ENCODE assay signal across 23 mouse cellular contexts in the genomic region with DNA sequence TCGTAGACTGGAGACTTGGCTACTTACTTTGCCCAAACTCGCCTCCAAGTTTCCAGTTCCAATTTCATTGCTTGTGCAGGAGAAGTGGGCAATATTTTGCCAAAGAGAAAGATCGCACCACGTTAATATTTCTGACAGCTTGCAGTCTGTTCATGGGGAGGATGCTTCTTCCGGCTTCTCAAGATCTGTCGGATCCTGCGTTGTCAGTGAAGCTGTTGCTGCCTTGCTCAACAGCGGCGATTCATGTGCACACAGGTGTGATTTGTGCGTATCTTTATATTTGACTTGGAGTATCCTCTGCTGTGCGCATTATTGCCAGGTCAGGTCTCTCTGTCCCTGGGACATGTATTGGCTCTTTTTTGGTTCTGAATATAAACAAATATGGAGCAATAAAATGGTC.
DNase-seq lines count a peak whose midpoint lies in the region; ATAC-seq and TF ChIP-seq lines count a peak whose summit lies in the region.
"Had no signal": no experiment of that assay in that cellular context is flagged by ENCODE, and none has a peak within 500 bp of the region (broad histone marks: within the 10 kb centered on the region; RNA-seq: fewer than 3 reads in every experiment).

No protein-coding gene starts in this region.

- H3K4me1 ChIP-seq in cerebellum, adult 2 months (ENCODE audit: control insufficient read depth, insufficient read depth, low read length): peaks cover 5% of the 10 kb centered on the region; the same call in 1 of the 2 replicates
- H3K4me1 ChIP-seq in heart, embryonic 11.5 days (ENCODE audit: control insufficient read depth, insufficient read depth, low read length): peaks cover 8% of the 10 kb centered on the region; the same call in 1 of the 2 replicates
- H3K4me1 ChIP-seq in midbrain, embryonic 11.5 days (ENCODE audit: control insufficient read depth, insufficient read depth, low read length): no peaks in the 10 kb centered on the region
- H3K4me1 ChIP-seq in midbrain, postnatal 0 days (ENCODE audit: insufficient read depth, low read length): no peaks in the 10 kb centered on the region

- H3K4me3 ChIP-seq in cerebellum, adult 2 months (replicated peaks; ENCODE audit: insufficient read depth, low read depth, low read length): peak overlapping the region; percentile 39
- H3K4me3 ChIP-seq in heart, embryonic 11.5 days (ENCODE audit: low read depth, low read length): no peak overlapping the region
- H3K4me3 ChIP-seq in midbrain, embryonic 11.5 days (ENCODE audit: low read depth, low read length): no peak overlapping the region
- no peak overlapping the region for H3K4me3 ChIP-seq in midbrain, postnatal 0 days (ENCODE audit: low read depth, low read length)

- H3K4me2 ChIP-seq in heart, embryonic 11.5 days: no peak overlapping the region
- no peak overlapping the region for H3K4me2 ChIP-seq in midbrain, embryonic 11.5 days
- no peak overlapping the region for H3K4me2 ChIP-seq in midbrain, postnatal 0 days (ENCODE audit: low read depth, low read length, poor library complexity, severe bottlenecking)

- no peak overlapping the region for H3K9ac ChIP-seq in heart, embryonic 11.5 days (ENCODE audit: low read depth, low read length)
- H3K9ac ChIP-seq in midbrain, embryonic 11.5 days (ENCODE audit: low read length): no peak overlapping the region
- H3K9ac ChIP-seq in midbrain, postnatal 0 days (replicated peaks; ENCODE audit: low read length, poor library complexity, severe bottlenecking): no peak overlapping the region

- no peaks in the 10 kb centered on the region for H3K36me3 ChIP-seq in heart, embryonic 11.5 days (ENCODE audit: control insufficient read depth, insufficient read depth, low read length)
- H3K36me3 ChIP-seq in midbrain, embryonic 11.5 days (ENCODE audit: control insufficient read depth, insufficient read depth, low read length): no peaks in the 10 kb centered on the region
- no peaks in the 10 kb centered on the region for H3K36me3 ChIP-seq in midbrain, postnatal 0 days (ENCODE audit: insufficient read depth, low read length)
- H3K36me3 ChIP-seq: G1E had no signal

- TF ChIP-seq POLR2A in cerebellum, adult 2 months (IDR thresholded peaks at IDR 0.05; ENCODE audit: borderline replicate concordance, insufficient read depth, low read length): no peak

- DNase-seq in cerebellum, adult 2 months: peak in 1 of 2 experiments; percentile 20
- no peak for DNase-seq in cerebellum, postnatal 4 days (ENCODE audit: low spot score in 2 of 2)
- DNase-seq in heart, adult 11 months: peak; percentile 66
- DNase-seq in midbrain, embryonic 11.5 days (ENCODE audit: low spot score, missing footprints): peak; percentile 57
- DNase-seq in midbrain, postnatal 0 days (ENCODE audit: low spot score): no peak
- peak; percentile 8 for DNase-seq in brain, adult 2 months (ENCODE audit: low read depth, low spot score)
- DNase-seq: adrenal gland, adult 2 months; adrenal gland, adult 8-10 months; adrenal gland, postnatal 10 days; adrenal gland, postnatal 14 days; adrenal gland, postnatal 25 days; adrenal gland, postnatal 36 days; B cell, adult 2 months; cerebellum, adult 11 months; cerebellum, adult 11-12 months; cerebellum, adult 18-20 months had no signal

- no peaks in the 10 kb centered on the region for H3K9me3 ChIP-seq in heart, embryonic 11.5 days (replicated peaks; ENCODE audit: control insufficient read depth, low read length)
- H3K9me3 ChIP-seq in midbrain, embryonic 11.5 days (ENCODE audit: control insufficient read depth, low read length): no peaks in the 10 kb centered on the region
- no peaks in the 10 kb centered on the region for H3K9me3 ChIP-seq in midbrain, postnatal 0 days (ENCODE audit: low read length)

- TF ChIP-seq CTCF in cerebellum, adult 2 months (IDR thresholded peaks at IDR 0.05; ENCODE audit: borderline replicate concordance, insufficient read depth, low read depth, low read length): no peak
- no peak for TF ChIP-seq CTCF in midbrain, postnatal 0 days (IDR thresholded peaks at IDR 0.05)

- no peak for ATAC-seq in heart, embryonic 11.5 days (replicated peaks; ENCODE audit: insufficient number of reproducible peaks, low FRiP score, low TSS enrichment)
- no peak for ATAC-seq in midbrain, embryonic 11.5 days (ENCODE audit: low FRiP score)
- ATAC-seq in midbrain, postnatal 0 days (ENCODE audit: low FRiP score): no peak
- no peak for ATAC-seq in megakaryocyte-erythroid progenitor cell, adult 5-6 weeks (replicated peaks; ENCODE audit: low FRiP score, low TSS enrichment, poor library complexity, severe bottlenecking)
- ATAC-seq: activated CD4-positive, CD25-positive, alpha-beta regulatory T cell, adult 4 months; CD4-positive, CD25-positive, alpha-beta regulatory T cell, adult 4 months; Patski had no signal

- no peak overlapping the region for H3K27ac ChIP-seq in cerebellum, adult 2 months (ENCODE audit: insufficient read depth, low read length)
- H3K27ac ChIP-seq in heart, embryonic 11.5 days (ENCODE audit: low read depth, low read length): no peak overlapping the region
- no peak overlapping the region for H3K27ac ChIP-seq in midbrain, embryonic 11.5 days (ENCODE audit: low read depth, low read length)
- no peak overlapping the region for H3K27ac ChIP-seq in midbrain, postnatal 0 days (ENCODE audit: low read depth, low read length)

- H3K27me3 ChIP-seq in cerebellum, adult 2 months (ENCODE audit: control insufficient read depth, insufficient read depth, low read length): no peaks in the 10 kb centered on the region
- no peaks in the 10 kb centered on the region for H3K27me3 ChIP-seq in heart, embryonic 11.5 days (ENCODE audit: control insufficient read depth, insufficient read depth, low read length)
- no peaks in the 10 kb centered on the region; the same call in 1 of the 2 replicates for H3K27me3 ChIP-seq in midbrain, embryonic 11.5 days (ENCODE audit: control insufficient read depth, insufficient read depth, low read length)
- no peaks in the 10 kb centered on the region for H3K27me3 ChIP-seq in midbrain, postnatal 0 days (ENCODE audit: insufficient read depth, low read length)
- H3K27me3 ChIP-seq: CH12.LX, Patski had no signal

- 40% methylated on average over 11 of the region's 11 CpGs for WGBS in cerebellum, adult 2 months
- WGBS in heart, embryonic 11.5 days (ENCODE audit: insufficient replicate concordance): 89% methylated on average over 11 of the region's 11 CpGs
- 90% methylated on average over 11 of the region's 11 CpGs for WGBS in midbrain, embryonic 11.5 days
- WGBS in midbrain, postnatal 0 days: 94% methylated on average over 11 of the region's 11 CpGs

Comparison
In these comparisons a context has a peak if more than half of its experiments do, and no peak if none do; other contexts are left out.
1. DNase-seq: peak in heart, adult 11 months (single experiment), midbrain, embryonic 11.5 days (single experiment) and brain, adult 2 months (single experiment); none in cerebellum, postnatal 4 days (0 of 2) and midbrain, postnatal 0 days (single experiment).